Mouse (Mus musculus) activated CD4-positive, CD25-positive, alpha-beta regulatory T cell, adult 4 months (primary cell): ENCODE results near the gene Tmem161a. TPM values are rescaled to one million over a fixed set of nuclear protein-coding genes. Genes with fewer than 3 reads are reported as not detected.

Experiments
- ATAC-seq: one replicate; pipeline ENCODE4 v1.8.0; 2017
- polyA plus RNA-seq, 2 experiments: library from polyadenylated mRNA; unstranded; fragments of 100-300 nt; shearing (Covaris generic); gene quantifications; one replicate each; pipeline ENCODE4 v1.2.1; 2017

Gene Tmem161a
- 10 to 100 TPM; 17.4 to 27.3 TPM for polyA plus RNA-seq

DNA sequence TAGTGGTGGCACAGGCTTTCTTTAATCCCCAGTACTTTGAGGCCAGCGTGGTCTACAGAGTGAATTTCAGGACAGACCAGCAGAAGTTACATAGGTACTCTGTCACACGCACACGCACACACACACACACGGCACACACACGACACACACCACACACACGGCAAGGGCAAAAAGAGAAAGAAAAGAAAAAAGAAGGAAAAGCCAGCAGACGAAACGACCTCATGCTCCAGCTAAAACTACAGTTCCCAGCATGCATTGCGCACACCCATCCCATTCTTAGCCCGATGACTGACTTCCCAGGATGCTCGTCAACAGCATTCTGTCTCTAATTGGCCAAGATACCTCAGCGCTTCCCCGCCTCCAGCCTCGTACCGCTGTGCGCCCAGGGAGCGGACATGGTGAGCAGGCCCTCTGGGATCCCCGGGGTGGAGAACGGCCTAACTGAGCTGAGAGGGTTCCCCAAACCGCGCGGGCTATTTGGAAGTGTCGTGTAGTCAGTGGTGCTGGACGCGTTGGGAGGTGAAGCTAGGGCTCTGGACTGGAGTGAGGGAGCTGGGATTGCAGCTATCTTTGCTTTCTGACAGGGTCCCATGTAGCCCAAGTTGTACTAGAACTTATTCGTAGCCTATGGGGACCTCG, at the start of gene Tmem161a:
Gene Tmem161a (plus strand): TSS at position 314 of the 639 bp plus-strand sequence.
- ATAC-seq = peak; percentile 99

DNA sequence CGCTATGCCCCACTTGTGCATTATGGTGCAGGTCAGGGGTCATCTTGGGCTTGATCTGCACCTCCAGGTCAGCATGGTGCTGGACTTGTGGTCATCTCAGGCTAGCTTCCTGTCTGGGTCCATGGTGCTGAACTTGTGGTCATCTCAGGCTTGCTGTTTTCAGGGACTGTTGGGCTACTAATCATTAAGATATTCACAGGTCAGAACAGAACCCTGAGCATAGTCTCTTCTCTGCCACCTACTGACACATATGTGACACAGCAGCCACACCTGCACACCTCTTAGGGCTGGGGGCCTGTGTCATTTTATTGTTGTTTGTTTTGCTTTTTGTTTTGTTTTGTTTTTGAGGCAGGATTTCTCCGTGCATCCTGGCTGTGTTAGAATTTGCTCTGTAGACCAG, 49.3 kb upstream of the Tmem161a start:
- peak; percentile 43 for ATAC-seq

GRCm38 (mm10) chr8:70124992-70125391, 47.2 kb upstream of the Tmem161a start:
- ATAC-seq = no peak

GRCm38 (mm10) chr8:70128435-70128834, 43.7 kb upstream of the Tmem161a start:
- no peak for ATAC-seq

DNA sequence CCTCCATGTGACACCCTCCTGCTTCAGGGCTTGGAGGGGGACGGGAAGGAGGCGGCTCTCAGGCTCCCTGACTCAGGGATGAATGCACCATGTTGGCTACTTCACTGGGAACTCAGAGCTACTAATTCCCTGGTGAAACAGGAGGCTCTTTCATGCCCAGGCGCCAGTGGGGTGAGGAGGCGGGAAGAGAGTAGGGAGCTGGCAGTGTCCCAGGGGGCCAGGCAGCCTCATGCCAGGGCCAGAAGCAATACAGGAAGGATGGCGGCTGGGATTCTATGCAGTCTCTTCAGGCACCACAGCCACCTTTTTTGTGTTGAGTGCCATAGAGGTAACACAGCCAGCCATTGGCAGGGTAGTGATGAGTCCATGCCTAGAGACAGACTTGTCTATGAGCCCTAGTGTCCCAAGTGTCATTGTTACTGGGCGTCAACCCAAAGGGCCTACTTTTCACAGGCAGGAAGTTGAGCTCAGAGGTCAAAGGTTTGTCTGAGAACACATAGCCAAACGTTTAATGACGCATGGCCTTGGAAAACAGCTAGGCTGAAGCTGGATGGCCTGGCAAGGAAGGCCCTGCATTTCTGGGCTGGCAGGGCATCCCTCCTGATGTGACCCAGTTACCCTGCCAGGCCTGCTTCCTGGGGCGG, 42.7 kb upstream of the Tmem161a start:
- ATAC-seq = no peak

- ATAC-seq = no peak
Measured at GRCm38 (mm10) chr8:70130066-70130465, 42.1 kb upstream of the Tmem161a start.

DNA sequence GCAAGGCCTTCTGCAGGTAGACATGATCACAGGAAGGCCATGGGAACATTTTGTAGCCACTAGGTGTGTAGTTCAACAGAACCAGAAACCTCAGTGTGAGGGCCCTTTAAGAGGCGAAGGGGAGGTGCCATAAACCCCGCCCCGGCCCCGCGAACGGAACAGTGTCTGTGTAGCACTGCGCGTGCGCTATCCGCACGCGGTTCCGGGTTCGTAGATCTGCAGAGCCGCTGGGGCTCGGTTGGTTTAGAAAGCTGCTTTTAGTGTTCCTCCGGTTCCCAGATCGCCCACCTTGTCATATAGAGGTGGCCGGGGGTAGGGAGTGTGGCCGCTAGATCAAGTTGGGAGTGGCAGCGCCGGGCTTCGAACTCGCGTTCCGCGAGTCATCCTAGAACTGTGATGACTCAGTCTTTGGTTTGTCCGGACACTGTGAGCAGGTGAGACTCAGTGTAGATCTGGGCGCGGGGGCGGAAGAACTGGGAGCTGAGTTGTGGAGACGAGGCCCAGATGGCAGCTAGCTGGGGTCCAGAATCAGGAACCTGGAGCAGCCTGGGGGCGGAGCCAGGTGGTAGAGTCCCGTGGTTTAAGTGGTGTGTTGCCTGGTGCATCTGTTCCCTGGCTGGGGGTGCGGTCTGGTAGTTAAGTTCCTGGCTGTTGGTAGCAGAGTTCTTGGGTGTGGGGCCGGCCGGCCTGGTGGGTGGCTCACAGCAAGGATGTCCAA, 40.8 kb upstream of the Tmem161a start, which contains the start of gene Nr2c2ap:
Gene Nr2c2ap (plus strand): TSS at position 168 of the 718 bp plus-strand sequence.
- peak; percentile 93 for ATAC-seq

DNA sequence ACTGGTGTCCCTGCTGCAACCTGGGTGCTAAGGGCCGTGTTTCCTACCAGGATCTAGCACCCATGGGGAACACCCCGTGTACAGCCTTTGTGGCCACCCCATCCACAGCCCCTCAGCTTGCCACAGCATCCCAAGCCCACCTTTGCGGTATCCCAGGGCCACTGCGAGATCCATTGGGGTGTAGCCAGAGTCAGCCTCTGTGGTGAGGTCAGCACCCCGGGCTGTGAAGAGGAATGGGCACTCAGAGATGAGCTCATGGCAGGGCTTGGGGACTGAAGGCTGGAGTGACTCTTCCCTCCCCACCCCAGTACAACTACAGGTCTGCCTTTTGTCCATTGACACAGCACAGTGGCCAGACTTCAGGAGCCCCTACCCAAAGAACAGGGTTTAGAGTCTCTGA, 38.1 kb upstream of the Tmem161a start:
- no peak for ATAC-seq

DNA sequence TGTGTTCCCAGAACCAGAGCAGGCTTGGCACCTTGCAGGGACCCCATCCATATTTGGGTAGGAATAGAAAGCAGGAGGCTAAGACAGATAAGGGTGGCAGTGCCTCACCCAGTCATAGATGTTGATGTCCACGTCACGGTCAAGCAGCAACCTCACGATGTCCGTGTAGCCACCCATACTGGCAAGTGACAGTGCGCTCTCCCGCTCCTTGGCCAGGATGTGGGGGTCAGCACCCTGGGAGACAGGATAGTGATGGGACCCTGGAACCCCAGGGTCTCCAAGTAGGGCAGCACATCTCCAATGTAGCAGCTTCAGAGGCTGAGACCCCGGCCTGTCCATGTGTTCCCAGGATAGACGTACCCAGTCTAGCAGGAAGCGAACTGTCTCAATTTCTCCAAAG, 37.2 kb upstream of the Tmem161a start:
- ATAC-seq = no peak

DNA sequence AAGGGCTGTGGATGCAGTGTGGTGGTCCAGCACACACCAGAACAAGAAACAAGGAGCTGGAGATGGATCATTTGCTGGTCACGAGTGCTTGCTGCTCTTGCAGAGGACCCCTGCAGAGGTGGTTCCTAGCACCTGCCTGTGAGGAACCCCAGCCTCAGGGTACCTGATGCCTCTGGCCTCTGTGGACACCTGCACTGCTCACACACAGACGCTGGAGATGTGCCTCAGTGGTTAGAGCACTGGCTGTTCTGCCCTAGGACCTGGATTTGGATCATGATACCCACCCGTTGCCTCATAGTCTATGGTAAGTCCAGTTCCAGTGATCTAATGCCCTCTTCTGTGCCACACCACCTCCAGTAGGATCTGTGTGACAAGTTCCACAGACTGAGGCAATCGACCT, 35.6 kb upstream of the Tmem161a start:
- no peak for ATAC-seq

DNA sequence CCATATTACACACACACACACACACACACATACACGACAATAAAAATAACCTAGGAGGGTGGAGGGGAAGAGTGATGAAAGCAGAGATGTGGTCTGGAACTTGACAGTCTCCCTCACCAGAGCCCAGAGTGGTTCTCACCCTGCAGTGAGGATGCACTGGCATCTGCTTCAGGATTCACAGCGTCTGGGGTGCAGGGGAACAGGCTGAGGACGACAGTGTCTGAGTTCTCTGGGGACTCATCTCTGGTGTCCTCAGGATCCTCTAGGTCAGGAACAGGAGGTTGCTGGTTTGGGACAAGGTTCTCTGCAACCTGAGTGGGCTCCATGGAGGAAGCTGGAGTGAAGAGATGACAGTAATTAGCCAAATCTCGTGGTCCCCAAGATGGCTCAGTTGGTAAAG, 34.3 kb upstream of the Tmem161a start:
- ATAC-seq = no peak

DNA sequence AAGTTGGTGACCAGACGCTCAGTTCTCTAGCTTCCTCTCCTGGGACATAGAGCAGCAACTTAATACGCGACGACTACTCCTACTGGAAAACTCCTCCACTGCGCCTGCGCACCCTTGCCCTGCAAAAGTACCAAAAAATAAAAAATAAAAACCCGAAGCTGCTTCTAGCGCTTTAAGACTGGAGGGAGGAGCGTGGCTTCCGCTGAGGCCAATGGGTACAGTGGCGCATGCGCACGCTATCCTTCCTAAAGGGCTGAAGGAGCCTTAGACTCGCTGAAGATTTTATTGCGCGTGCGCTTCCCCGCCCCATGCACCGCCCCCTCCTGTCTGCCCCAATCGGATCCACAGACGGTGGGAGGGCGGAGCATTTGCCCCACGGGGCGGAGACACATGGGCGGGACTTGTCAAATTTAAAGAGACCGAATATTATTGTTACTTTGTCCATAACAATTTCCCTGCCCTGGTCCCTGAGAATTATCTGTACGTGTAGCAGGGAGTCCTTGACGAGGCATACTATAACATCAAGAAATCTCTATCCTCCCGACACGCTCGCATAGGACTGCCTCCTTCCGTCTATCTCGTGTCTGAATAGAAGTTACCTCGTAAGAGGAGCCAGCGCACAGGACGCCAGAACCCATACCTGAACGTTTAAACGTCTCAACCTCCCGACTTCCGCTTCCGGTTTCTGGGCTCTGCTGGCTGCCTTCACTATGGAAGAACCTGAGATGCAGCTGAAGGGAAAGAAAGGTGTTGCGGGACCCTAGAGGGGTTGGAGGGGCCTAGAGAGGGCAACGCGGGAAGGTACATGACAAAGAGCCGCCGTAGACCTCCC, 32.9 kb upstream of the Tmem161a start, which contains the start of the genes Rfxank, Borcs8 and Mef2b:
Gene Rfxank (minus strand): TSS at position 129 of the 832 bp plus-strand sequence.
Gene Borcs8 (plus strand): TSS at position 474 of the 832 bp plus-strand sequence.
Gene Mef2b (plus strand): TSS at position 686 of the 832 bp plus-strand sequence.
- peak; percentile 90 for ATAC-seq

- ATAC-seq = no peak
Measured at GRCm38 (mm10) chr8:70139981-70140380, 32.2 kb upstream of the Tmem161a start.

DNA sequence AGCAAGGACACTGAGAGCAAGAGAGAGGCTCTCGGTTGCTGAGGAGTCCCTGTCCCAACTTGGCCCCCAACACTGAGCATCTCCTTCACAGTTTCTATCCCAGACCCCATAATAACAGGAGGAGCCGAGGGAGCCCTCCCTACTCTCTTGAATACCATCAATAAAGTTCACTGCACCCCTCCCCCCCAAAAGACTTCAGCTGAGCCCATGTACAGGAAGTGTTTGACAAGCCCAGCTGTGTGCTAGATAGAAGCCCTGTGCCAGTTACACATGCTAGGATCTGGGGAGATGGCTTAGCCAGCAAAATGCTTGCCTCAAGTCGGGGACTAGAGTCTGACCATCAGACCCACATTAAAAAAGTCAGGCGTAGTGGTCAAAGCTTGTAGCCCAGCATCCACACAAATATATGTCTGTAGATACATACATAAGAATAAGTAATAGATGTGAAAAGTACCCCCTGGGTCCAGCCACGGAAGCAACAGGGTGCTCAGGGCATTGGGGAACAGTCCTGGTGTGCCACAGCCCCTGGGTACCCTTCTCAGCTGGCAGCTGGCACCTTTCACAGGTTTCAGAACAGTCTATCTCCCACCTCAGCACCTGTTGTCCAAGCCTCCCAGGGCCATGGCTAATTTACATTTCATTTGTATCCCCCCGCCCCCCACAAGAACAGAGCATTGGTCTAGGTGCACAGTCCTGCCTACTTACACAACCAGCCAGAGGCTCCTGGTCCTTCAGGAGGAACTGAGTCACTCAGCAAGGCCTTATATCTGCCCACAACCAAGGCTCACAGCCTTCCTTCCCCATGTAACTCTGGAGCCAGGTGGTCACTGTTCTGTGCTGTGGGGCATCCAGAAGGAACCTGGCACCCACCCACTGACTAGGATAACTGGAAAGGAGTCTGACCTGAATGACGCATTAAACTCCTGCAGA, 24.2 kb upstream of the Tmem161a start:
- ATAC-seq = no peak

DNA sequence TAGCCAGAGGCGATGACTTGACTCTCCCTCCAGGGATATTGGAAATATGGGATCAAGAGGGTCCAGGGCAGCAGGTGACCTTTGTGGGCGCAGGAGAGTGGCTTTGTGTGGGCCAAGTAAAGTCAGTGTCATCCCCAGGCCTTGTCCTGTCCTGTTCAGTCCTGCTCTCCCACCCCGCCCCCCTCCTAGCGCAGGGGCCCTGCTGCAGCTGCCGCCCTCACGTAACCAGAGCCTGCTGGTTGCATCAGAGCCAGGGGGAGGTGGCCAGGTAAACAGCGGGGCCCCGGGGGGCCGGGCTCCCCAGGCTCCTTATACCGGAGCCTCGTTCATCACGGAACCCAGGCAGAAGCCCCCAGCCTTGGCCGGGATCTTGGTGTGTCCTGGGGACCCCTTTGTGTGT, 22.0 kb upstream of the Tmem161a start:
- no peak for ATAC-seq

DNA sequence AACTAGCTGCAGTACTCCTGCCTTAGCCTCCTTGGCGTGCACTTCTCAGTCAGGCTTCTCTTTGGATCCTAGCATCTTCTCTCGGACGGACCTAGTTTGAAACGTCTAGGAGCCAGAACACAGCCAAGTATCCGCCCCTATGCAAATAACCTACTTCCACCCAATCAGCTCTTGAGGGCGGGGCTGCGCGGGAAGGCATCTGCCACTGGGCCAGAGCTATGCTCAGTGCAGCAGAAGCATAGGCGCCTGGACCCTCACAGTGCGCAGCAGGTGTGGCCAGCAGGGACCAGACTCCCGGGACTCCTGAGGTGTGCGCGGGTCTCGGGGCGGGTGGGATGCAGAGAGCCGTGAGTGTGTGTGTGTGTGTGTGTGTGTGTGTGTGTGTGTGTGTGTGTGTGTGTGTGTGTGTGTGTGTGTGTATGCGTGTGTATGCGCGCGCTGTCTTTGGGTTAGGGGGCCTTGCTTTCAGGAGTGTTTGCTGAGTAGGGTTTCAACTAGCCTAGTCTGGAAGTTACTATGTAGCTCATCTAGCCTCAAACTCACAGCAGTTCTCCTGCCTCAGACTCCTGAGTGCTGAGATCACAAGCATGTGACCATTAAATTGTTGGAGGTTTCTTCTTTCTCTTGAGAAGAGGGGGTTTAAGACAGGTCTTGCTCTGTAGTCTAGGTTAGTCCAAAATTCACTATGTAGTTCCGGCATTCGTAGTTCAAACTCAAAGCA, 19.5 kb upstream of the Tmem161a start:
- peak; percentile 97 for ATAC-seq

DNA sequence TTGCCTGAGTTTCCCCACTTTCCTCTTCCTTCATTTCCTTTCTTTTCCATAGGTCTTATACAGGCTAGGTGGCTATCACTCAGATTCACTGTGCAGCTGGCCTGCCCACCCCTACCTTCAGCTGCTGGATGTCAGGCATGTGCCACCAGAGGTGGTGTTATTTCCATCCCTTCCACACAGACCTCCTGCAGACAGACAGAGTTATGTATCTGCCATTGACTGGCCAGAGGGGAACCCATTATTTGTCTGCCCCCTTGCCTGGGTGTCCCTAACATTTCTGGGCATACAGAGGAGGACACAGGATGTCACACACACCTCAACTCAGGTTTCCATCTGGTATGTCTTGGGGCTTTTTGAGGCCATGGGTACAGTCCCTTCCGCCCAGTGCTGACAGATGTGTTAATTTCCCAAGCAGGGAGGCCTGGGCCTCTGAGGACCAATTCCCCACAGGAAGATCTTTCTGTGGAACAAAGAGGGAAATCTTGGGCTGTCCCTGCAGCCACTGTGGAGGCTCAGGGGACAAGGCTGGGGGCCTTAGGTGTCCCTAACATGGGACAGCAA, 14.8 kb upstream of the Tmem161a start:
- ATAC-seq = no peak

DNA sequence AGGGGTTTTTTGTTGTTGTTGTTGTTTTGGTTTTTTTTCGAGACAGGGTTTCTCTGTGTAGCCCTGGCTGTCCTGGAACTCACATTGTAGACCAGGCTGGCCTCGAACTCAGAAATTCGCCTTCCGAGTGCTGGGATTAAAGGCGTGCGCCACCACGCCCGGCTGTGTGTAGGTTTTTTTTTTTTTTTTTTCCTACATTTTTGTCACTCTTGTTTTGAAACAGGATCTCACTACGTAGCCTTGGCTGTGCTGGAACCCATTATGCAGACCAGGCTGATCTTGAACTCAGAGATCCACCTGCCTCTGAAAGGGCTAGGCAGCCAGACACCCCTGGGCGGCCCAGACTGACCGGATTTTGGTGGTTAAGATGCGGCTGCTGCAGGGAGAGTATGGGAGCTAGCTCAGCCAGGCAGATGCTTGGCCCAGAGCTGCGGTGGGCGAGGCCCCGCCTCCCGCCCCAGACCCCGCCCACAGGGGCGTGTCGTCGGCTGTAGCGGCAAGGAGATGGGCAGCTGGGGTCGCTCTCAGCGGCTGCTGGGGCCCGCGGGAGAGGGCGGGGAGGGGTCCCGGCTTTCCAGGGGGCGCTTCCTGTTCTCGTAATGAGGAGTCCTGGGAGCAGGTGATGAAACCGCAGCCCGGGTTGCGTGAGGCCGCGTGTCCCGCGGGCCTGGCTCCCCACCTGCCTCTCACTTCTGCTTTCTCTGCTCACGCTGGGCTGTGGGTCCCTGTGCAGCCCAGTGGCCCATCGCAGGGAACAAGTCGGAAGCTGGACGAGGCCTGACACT, 13.9 kb upstream of the Tmem161a start:
- ATAC-seq = peak; percentile 72

- no peak for ATAC-seq
Measured at GRCm38 (mm10) chr8:70159211-70159610, 12.9 kb upstream of the Tmem161a start.
